Mouse (Mus musculus) erythroblast, adult 5-6 weeks (primary cell): ENCODE results near the gene Adssl1. TPM values are rescaled to one million over a fixed set of nuclear protein-coding genes. Genes with fewer than 3 reads are reported as not detected.

Experiments
- ATAC-seq: replicated peaks from 2 replicates; pipeline ENCODE4 v1.8.0; 2016; ENCODE audit warnings: moderate number of reproducible peaks, mild to moderate bottlenecking, moderate TSS enrichment, inconsistent platforms; ENCODE audit not compliant: poor library complexity, low FRiP score, severe bottlenecking
- total RNA-seq, 2 experiments: library from RNA; stranded (forward) in 1 of 2; stranded (reverse) in 1 of 2; fragments of 150-400 nt in 1 of 2; fragments of 200-764, 138-1000 nt in 1 of 2; gene quantifications; 2 replicates each; pipeline versions ENCODE4 v1.2.3 to v1.2.4; 2015 to 2017; ENCODE audit warnings: low replicate concordance in 2 of 2

Adssl1 gene
- total RNA-seq, 2 experiments from 2014 or later = 24.4 to 32.3 TPM

DNA sequence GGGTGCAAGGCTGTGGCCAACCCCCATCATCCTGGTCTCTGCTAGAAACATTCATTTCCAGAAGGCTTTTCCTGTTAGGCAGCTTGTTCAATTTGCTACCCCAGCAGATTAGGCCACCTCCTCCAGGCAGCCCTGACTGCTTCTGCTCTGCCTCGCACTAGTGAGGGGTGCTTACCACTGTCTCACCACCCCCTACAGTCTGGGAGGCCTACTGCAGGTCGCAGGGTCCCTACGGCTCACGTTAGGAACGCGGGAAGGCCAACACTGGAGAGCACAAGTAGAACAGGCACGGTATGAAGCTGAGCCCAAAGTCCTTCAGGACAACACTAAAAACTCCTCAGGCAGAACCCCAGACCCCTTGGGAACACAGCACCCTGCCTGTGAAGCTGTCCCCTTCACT lies 52.0 kb downstream of the Adssl1 start:
- no peak for ATAC-seq

DNA sequence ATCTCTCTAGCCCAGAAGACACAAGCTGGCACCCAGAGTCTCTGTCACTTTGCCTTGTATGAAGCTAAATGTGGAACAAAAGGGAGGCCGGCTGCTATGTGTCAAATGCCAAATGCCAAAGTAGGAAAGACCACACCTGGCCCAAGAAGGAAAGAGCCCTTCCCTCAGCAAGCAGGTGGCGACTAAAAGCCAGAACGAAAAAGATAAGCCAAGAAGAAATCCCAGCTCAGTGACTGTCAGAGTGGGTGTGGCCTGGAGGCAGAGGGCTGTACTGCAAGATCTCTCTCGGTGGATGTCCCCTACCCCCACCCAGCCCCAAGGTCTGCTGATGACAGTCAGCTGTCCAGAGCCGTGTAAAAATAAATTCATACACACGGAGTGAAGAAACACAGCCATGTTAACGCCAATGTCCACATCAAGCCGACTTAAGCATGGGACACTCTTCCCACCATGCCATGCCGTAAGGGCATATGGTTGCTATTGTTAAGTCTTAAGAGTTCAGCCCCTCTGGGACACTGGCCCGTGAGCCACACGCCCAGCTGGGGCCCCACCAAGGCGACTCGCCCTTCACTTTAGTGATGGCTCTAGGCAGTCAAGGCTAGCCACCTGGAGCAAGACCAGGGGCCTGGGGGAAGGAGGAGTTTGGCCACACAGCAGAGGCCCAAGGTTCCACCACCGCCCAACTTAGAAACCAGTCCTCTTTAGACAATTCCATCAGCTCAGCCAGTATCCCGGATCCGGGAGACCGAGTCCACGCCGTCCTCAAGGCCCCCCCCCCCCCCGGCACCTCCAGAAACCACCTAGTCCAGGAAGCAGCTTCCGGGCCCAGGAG lies 53.1 kb downstream of the Adssl1 start:
- no peak for ATAC-seq

- no peak for ATAC-seq
These were observed 53.8 kb downstream of the Adssl1 start for GRCm38 (mm10) chr12:112673576-112674091.

- peak; percentile 29; the same call in 1 of the 2 replicates for ATAC-seq
These were observed 54.5 kb downstream of the Adssl1 start, which contains the start of gene Akt1 for GRCm38 (mm10) chr12:112674132-112675011. Akt1 (minus strand) TSS chr12:112674884.

DNA sequence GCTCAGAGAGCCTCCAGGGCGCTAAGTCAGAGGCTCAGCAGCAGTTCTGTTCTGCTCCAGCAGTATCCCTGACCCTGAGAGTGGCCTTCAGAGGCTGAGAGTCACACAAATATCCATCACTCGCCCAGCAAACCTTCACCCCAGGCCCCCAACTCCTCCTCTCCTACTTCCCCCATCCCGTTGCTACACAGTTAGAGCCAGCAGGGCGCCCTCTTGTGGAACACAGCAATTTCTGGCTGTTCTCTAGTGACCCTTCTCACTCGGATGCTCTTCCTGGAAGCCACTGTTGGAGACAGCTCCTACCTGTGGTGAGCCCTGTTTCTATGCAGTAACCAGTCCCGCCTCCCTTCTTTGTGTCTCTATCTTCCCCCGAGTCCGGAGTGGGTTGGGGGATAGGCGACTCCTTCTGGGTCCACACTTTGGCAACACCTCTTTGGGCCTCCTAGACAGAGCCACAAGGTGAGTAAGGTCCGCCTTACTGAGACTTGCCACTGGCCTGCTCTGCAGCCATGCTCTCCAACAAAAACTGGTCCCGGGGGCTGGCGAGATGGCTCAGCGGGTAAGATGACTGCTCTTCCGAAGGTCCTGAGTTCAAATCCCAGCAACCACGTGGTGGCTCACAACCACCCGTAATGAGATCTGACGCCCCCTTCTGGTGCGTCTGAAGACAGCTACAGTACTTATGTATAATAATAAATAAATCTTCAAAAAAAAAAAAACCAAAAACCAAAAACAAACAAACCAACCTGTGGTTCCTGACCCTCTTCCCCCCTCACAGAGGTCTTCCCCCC lies 55.6 kb downstream of the Adssl1 start:
- peak; percentile 59 for ATAC-seq

DNA sequence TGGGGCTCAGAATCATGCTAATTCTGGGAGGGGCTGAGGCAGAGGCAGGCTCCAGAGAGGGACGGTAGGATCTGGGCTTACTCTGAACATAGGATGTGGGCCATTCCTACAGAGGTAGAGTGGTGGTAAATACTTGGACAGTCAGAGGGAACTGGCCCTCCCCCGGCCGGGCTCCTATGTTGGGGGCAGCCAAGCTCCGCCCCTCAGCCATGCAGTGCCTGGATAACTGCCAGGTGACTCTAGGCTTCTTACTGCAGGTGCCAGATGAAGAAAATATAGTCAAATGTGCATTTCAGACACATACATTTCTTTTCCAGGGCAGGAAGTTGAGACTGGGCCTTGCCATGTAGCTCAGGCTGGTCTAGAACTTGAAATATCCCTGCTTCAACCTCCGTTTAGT lies 57.2 kb downstream of the Adssl1 start:
- ATAC-seq = no peak

DNA sequence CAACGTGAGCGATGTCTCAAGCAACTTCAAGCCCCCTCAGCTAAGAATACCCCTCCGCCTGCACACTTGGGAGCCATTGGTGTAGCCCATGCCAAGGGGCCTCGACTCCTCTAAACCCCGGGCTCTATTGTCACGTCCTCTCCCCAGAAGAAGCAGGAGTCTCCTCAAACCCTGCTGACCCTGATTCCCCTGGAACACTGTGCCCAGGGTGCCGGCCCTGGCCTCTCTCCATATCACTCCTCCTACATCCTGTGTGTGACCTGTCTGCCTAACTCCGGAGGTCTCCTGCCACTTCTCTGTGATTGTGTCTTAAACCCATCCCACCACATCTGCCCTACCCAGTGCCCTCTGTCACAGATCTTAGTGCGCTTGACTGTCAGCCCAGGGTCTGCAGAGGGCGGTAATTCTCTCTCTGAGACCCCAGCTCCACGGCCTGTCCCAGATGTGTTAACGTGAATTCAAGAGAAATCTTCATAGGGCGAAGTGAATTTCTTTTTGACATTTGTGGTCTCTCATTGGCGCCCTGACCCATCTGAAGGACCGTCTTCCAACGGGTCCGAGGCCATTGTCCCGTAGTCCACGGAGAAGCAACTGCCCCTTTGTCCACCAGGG lies 58.2 kb downstream of the Adssl1 start:
- ATAC-seq = no peak

- ATAC-seq = no peak
These were observed 58.7 kb downstream of the Adssl1 start, which contains the start of gene Zbtb42 for GRCm38 (mm10) chr12:112678555-112679026. Zbtb42 (plus strand) TSS chr12:112678828.

DNA sequence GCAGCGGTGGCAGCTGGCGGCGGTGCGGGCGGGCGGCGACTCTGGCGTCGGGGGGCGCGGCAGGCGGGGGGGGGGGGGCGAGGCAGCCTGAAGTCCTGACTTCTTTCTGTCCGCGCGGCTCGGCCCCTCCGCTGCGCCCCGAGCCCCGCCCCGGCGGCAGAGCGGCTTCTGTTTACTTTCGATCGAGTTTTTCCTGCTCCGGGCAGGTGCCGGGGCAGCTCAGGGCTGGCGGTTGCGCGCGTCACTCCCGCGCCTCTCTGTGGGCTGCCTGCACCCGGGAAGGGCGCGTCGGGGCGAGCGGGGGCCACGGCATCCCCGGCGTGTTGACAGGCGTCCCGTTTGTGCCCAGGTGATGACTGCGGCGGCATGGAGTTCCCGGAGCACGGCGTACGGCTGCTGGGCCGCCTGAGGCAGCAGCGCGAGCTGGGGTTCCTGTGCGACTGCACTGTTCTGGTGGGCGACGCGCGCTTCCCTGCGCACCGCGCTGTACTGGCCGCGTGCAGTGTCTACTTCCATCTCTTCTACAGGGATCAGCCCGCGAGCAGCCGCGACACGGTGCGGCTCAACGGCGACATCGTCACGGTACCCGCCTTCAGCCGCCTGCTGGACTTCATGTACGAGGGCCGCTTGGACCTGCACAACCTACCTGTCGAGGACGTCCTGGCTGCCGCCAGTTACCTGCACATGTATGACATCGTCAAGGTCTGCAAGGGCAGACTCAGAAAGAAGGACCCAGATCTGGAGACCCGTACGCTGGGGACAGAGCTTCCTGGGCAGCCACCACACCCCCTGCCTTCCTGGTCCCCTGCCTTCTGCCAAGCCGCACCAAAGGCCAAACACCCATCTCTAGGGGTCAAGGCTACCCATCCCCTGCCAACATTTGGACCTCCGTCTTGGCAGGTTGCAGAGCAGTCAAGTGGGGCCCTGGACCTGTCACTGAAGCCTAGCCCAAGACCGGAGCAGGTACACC lies 59.5 kb downstream of the Adssl1 start:
- no peak for ATAC-seq

DNA sequence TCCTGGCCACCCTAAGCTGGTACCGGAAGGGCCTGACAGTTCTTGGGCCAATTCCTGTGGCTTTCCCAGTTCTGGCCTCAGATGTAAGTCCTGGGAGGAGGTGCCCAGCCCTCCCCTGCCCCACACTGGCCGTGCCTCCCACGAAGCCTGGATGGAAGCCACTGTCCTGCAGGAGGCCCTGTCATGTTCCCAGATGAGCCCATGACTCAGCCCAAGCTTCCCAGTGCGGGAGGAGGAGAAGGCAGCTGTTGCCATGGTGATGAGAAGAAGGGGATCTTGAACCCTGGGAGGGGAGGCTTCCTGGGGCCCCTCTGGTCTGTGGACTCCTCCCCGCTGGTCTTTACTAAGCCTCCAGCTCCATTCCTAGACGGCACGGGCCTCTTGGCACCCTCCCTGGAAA lies 63.5 kb downstream of the Adssl1 start:
- no peak for ATAC-seq

- no peak for ATAC-seq
These were observed 68.6 kb downstream of the Adssl1 start for GRCm38 (mm10) chr12:112688458-112688857.

Other genes with a start within 250 kb of the Adssl1 start
- gene A530016L24Rik, start 130.6 kb upstream of the Adssl1 start, total RNA-seq (2015; ENCODE audit: low replicate concordance) = not detected in 2 replicates
- gene A530016L24Rik, start 130.6 kb upstream of the Adssl1 start, total RNA-seq (2017; ENCODE audit: low replicate concordance) = not detected in 2 replicates
- not detected in 2 replicates for gene Tmem179, start 103.3 kb upstream of the Adssl1 start, total RNA-seq (2015; ENCODE audit: low replicate concordance)
- not detected in 2 replicates for gene Tmem179, start 103.3 kb upstream of the Adssl1 start, total RNA-seq (2017; ENCODE audit: low replicate concordance)
- gene Inf2, start 31.3 kb upstream of the Adssl1 start, total RNA-seq (2015; ENCODE audit: low replicate concordance) = 3.1 and 4.6 TPM in 2 replicates
- gene Inf2, start 31.3 kb upstream of the Adssl1 start, total RNA-seq (2017; ENCODE audit: low replicate concordance) = 0.94 and 3.5 TPM in 2 replicates
- gene Siva1, start 24.6 kb downstream of the Adssl1 start, total RNA-seq (2015; ENCODE audit: low replicate concordance) = 45.0 and 45.4 TPM in 2 replicates
- gene Siva1, start 24.6 kb downstream of the Adssl1 start, total RNA-seq (2017; ENCODE audit: low replicate concordance) = 65.9 and 114 TPM in 2 replicates
- gene Akt1, start 54.8 kb downstream of the Adssl1 start, total RNA-seq (2015; ENCODE audit: low replicate concordance) = 20.9 and 30.7 TPM in 2 replicates
- 25.1 and 26.3 TPM in 2 replicates for gene Akt1, start 54.8 kb downstream of the Adssl1 start, total RNA-seq (2017; ENCODE audit: low replicate concordance)
- gene Zbtb42, start 58.8 kb downstream of the Adssl1 start, total RNA-seq (2015; ENCODE audit: low replicate concordance) = 2.3 TPM in 1 of 2 replicates, not detected in the other
- 0.42 and 1.2 TPM in 2 replicates for gene Zbtb42, start 58.8 kb downstream of the Adssl1 start, total RNA-seq (2017; ENCODE audit: low replicate concordance)
- gene Cep170b, start 100.4 kb downstream of the Adssl1 start, total RNA-seq (2015; ENCODE audit: low replicate concordance) = not detected in 2 replicates
- 0.51 TPM in 1 of 2 replicates, not detected in the other for gene Cep170b, start 100.4 kb downstream of the Adssl1 start, total RNA-seq (2017; ENCODE audit: low replicate concordance)
- 31.9 and 42.8 TPM in 2 replicates for gene Pld4, start 140.6 kb downstream of the Adssl1 start, total RNA-seq (2015; ENCODE audit: low replicate concordance)
- gene Pld4, start 140.6 kb downstream of the Adssl1 start, total RNA-seq (2017; ENCODE audit: low replicate concordance) = 14.6 and 26.6 TPM in 2 replicates
- not detected in 2 replicates for gene Ahnak2, start 182.6 kb downstream of the Adssl1 start, total RNA-seq (2015; ENCODE audit: low replicate concordance)
- gene Ahnak2, start 182.6 kb downstream of the Adssl1 start, total RNA-seq (2017; ENCODE audit: low replicate concordance) = 0.09 TPM in 1 of 2 replicates, not detected in the other
- not detected in 2 replicates for gene Clba1, start 188.9 kb downstream of the Adssl1 start, total RNA-seq (2015; ENCODE audit: low replicate concordance)
- gene Clba1, start 188.9 kb downstream of the Adssl1 start, total RNA-seq (2017; ENCODE audit: low replicate concordance) = 0.42 TPM in 1 of 2 replicates, not detected in the other
- 28.8 and 35.5 TPM in 2 replicates for gene Cdca4, start 209.4 kb downstream of the Adssl1 start, total RNA-seq (2015; ENCODE audit: low replicate concordance)
- gene Cdca4, start 209.4 kb downstream of the Adssl1 start, total RNA-seq (2017; ENCODE audit: low replicate concordance) = 22.1 and 29.7 TPM in 2 replicates
- gene Gpr132, start 248.2 kb downstream of the Adssl1 start, total RNA-seq (2015; ENCODE audit: low replicate concordance) = 1.9 and 2.3 TPM in 2 replicates
- gene Gpr132, start 248.2 kb downstream of the Adssl1 start, total RNA-seq (2017; ENCODE audit: low replicate concordance) = 1.1 and 2.1 TPM in 2 replicates